Mouse (Mus musculus): Measurements from ENCODE around the gene Epor.

- TF ChIP-seq POLR2A (IDR thresholded peaks at IDR 0.05; ENCODE audit: borderline replicate concordance, insufficient read depth, low read length) (no peak), CTCF (IDR thresholded peaks at IDR 0.05; ENCODE audit: borderline replicate concordance, insufficient read depth, low read depth, low read length) (no peak)
Measured at GRCm38 (mm10) chr9:22011055-22011454, 47.7 kb upstream of the Epor start.
